Mouse (Mus musculus): ENCODE data around the gene Cdk6.
"Not testable (repeated sequence)": the region's sequence is repeated elsewhere in the genome, so short reads cannot be mapped to it uniquely, and the experiment has no call there.

The Cdk6 gene

DNA sequence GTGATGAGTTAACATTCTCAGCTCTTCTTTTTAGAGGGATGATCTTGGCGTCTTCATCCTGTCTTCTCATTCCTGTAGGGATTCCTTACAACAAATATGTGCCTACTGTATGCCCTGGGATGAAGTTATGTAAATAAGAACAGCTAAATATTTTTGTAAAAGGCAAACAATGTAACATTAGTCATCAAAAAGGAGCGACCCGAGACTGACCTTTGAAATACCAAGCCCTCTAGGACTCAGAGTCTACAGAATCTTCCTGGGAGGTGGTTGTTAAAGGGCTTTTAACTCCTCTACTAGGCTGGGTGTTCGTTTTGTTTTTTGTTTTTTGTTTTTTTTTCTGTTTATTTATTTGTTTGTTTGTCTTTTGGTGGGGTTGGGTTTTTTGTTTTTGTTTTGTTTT lies 4.3 kb downstream of the Cdk6 start:
- DNase-seq (ENCODE audit: low spot score in 2 of 2), result not testable (repeated sequence)

- not testable (repeated sequence) for DNase-seq (ENCODE audit: low spot score in 2 of 2)
Measured at GRCm38 (mm10) chr5:3349393-3349792, 8.1 kb downstream of the Cdk6 start.

- not testable (repeated sequence) for DNase-seq (ENCODE audit: low spot score in 2 of 2)
Measured at GRCm38 (mm10) chr5:3351836-3352235, 10.6 kb downstream of the Cdk6 start.

GRCm38 (mm10) chr5:3352314-3352713 lies 11.0 kb downstream of the Cdk6 start:
- no peak for DNase-seq (ENCODE audit: low spot score in 2 of 2)

- no peak for DNase-seq (ENCODE audit: low spot score in 2 of 2)
Measured at GRCm38 (mm10) chr5:3352827-3353226, 11.5 kb downstream of the Cdk6 start.

- DNase-seq (ENCODE audit: low spot score in 2 of 2), result no peak
Measured at GRCm38 (mm10) chr5:3354307-3354706, 13.0 kb downstream of the Cdk6 start.

- no peak for DNase-seq (ENCODE audit: low spot score in 2 of 2)
Measured at GRCm38 (mm10) chr5:3355032-3355536, 13.8 kb downstream of the Cdk6 start.

GRCm38 (mm10) chr5:3355560-3356260 lies 14.4 kb downstream of the Cdk6 start:
- no peak for DNase-seq (ENCODE audit: low spot score in 2 of 2)

DNA sequence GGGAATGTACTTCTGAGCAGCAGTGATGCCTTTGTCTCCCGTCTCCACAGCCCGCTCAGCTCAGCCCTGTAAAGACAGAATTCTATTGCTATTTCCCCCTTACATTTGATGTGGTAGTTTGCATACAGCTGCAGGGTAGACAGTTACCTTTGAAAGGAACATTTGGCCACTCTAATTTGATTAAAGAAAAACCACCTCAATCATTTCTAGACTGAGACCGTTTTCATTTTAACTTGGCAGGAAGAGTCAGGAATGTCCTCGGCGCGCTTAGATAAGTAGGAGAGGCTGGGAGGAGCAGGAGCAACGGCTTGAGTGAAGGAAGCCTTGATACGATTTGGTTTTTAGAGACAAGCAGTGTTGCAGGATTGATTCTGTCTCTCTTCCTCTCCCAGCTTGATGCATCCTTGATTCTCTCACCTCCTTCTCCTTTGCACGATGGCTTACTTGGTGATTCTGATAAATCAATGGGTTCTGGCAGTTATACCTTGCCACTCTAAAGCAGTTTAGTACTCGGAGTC lies 15.0 kb downstream of the Cdk6 start:
- no peak for DNase-seq (ENCODE audit: low spot score in 2 of 2)

- DNase-seq (ENCODE audit: low spot score in 2 of 2), result no peak
Measured at GRCm38 (mm10) chr5:3357496-3357895, 16.2 kb downstream of the Cdk6 start.

DNA sequence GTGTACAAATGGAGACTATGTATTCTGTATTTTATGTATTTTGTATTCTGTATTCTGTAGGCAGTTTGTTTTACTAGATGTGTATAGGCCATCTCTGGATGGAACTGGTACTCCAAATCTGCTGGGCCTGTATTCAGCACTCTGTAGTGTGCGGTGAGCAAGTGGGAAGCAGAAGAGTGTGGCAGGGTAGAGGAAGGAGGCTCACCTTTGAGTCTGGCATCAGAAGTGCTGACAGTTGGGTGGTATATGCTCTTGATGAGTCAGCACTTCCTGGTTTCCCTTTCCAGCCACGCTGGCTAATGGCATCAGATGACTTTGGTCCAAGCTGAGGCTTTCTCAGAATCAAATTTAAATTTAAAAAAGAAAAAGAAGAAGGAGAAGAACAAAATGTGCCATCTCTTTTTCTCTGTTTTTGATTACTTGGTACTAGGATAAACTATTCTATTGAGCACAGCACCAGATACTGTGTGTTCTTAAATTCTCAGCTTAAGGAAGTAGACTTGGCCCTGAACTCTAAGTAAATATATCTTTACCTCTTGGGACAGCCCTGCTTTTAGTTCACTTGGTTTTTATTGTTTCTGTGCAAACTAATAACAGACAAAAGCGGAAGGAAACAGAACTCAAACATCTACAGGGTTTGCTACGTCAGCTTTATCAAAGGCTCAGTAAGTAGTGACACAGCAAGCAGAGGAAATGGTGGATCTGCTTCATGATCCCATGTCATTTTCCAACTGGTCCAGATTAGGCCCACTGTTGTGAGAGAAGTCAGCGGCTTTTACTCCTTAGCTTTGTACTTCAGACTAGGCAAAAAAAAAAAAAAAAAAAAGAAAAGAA lies 17.6 kb downstream of the Cdk6 start:
- DNase-seq (ENCODE audit: low spot score in 2 of 2), result no peak

DNA sequence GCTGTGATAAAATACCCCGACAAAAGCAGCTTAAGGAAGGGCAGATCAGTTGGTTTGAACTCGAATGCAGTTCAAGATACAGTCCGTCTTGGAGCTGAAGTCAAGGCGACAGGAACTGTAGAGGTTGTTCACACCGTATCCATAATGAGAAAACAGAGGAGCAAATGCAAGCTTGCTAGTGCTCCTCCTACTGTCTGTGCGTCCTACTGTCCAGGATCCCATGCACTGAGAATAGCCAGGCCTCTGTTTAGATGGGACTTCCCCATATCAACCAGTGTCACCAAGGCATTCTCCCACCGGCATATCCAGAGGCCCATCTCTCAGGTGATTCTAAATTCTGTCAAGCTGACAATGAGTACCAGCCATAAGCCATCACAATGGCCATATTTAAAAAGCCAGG lies 18.6 kb downstream of the Cdk6 start:
- no peak for DNase-seq (ENCODE audit: low spot score in 2 of 2)

DNA sequence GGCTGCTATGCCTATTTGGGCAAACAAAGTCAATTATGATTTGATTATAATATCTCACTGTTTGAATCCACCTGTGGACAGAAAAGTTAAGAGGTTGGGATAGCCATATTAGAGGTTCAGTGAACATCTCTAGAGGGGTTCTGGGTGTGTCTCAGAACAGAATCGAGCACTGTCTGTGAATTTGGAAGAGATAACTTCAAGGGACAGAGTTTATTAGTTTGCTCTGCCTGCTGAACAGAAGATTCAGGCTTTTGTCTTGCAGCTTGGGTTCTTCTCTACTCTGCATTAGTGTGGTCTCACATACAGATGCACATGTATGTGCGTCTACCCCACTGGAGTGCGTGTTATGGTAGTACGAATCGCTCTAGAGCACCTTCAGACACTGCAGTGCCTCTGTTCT lies 20.0 kb downstream of the Cdk6 start:
- DNase-seq (ENCODE audit: low spot score in 2 of 2), result no peak

GRCm38 (mm10) chr5:3362111-3362510 lies 20.8 kb downstream of the Cdk6 start:
- no peak for DNase-seq (ENCODE audit: low spot score in 2 of 2)

- DNase-seq (ENCODE audit: low spot score in 2 of 2), result no peak
Measured at GRCm38 (mm10) chr5:3363036-3363983, 22.0 kb downstream of the Cdk6 start.

DNA sequence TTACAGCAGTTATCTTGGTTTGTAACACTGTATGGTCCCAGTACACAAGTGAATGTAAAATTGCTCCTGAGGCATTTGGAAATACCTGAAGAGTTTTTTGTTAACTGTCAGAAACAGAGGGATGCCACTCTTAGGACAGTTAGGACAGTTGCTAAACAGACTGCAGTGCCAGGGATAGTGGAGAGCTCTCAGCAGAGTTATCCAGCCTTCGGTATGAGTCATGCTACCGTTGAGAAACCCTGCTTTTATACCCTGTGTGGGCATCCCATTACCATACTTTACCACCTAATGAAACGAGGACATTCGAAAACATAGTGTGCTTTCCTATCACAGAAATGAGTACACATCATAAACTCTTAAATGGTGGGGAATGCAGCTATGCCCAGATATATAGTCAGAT lies 25.8 kb downstream of the Cdk6 start:
- no peak for DNase-seq (ENCODE audit: low spot score in 2 of 2)

DNA sequence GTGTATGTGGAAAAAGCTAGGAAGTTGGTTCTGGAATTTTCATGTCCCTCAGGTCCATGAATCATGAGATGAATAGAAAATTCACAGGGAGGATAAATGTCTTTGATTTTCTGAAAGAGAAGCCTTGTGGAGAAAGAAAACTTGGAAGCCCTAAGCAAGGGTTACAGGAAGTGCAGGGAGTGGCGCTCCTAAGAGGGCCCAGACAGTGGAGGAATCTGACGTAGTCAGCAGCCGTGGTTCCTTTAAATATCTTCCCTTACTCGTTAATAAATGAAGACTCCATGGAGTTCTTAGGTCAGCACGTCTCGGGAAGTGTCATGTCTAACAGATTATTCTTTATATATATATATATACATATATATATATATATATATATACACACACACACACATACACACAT lies 28.0 kb downstream of the Cdk6 start:
- no peak for DNase-seq (ENCODE audit: low spot score in 2 of 2)

DNA sequence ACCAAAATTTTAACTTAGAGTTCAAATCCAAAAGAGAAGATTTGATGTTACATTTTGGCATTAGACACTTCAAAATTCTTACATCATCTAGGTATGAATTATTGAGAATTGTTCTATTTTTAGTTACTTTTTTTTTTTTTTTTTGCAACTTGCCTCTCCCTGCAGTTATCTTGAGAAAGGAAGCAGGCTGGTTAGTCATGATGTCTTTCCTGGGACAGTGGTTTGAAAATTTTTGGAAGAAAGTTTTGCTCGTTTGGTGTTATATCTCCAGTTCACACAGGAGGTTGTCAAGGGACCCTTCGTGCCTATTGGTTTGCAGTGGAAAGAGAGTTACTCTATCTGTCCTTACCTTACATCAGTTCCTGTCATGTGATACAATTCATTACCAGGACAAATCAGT lies 29.9 kb downstream of the Cdk6 start:
- DNase-seq (ENCODE audit: low spot score in 2 of 2), result no peak

DNA sequence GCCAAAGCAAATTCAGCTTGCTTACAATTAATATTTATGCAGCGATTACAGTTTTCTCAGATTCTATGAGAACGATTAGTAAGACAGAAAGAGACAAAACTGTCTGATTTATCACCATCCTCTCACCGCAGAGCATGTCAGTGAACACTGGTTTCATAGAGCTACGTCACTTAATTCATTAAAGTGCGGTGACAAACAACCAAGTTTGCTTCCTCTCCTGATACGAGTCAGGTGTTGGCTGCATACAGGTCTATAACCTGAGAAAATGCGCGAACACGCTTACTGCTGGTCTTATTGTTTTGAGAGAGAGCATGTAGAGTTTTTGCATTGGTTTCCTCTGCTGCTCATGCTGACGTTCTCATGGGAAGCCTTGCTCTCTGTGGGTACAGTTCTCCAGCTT lies 31.9 kb downstream of the Cdk6 start:
- no peak for DNase-seq (ENCODE audit: low spot score in 2 of 2)

GRCm38 (mm10) chr5:3374763-3375162 lies 33.5 kb downstream of the Cdk6 start:
- no peak for DNase-seq (ENCODE audit: low spot score in 2 of 2)

DNA sequence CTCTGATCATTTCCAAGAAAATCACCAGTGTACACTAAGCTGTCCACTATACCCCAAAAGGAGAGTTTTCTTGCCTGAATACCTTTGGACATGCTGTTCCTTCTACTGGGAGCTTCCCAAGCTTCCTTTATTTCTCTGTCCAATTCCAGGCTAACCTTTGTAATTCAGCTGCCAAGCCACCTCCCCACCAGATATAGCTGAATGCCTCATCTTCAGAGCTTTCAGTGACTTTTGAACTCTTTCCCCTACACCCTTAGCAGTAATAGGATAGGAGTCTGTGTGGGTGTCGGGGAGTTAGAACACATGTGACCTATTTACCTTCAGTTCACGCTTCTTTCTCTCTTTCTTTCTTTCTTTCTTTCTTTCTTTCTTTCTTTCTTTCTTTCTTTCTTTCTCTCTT lies 34.9 kb downstream of the Cdk6 start:
- DNase-seq (ENCODE audit: low spot score in 2 of 2), result no peak

GRCm38 (mm10) chr5:3379252-3379651 lies 38.0 kb downstream of the Cdk6 start:
- no peak for DNase-seq (ENCODE audit: low spot score in 2 of 2)

Measured in right cerebral cortex, postnatal 10 days (tissue).